In the genomic region with DNA sequence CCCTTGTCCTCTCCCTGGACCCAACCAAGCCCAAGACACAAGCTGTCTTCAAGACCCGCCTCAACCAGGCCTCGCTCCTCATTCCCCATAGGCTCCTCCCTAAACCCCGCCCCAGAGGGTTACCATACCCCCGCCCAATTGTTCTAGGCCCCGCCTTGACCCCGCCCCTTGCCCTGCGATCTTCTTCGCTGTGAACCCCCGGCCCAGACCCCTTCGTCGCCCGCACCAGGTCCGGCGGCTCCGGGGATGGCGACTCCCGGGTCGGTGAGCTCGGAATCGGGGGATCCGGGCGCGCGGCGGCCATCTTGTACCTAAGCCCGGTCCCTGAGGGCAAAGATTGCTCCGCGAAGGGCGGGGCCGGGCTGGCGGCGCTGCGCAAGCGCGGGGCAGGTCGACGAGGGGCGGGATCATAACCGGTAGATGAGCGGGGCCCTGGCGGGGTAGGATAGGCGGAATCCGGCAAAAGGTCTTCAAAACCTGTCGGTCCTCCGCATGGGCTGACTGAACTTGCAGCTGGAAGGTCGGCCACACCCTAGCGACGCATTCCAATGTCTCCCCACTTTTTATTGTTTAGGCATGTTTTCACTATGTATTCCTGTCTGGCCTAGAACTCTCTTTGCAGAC, we compare ENCODE assay signal across 7 mouse cellular contexts. TPM values are rescaled to one million over a fixed set of nuclear protein-coding genes. Genes with fewer than 3 reads are reported as not detected.
DNase-seq lines count a peak whose midpoint lies in the region; ATAC-seq lines count a peak whose summit lies in the region.

A gene (minus strand): TSS at position 338 of the 624 bp plus-strand sequence.

- under 1% methylated on average over 48 of the region's 48 CpGs for WGBS in limb, embryonic 10.5 days
- under 1% methylated on average over 48 of the region's 48 CpGs for WGBS in midbrain, embryonic 13.5 days

- 0 out of 2 replicates have a peak, but pooled peaks cover 7% of the 10 kb centered on the region for H3K9me3 ChIP-seq in limb, embryonic 10.5 days (replicated peaks)
- no peaks in the 10 kb centered on the region for H3K9me3 ChIP-seq in midbrain, embryonic 13.5 days

- peaks cover 4% of the 10 kb centered on the region; the same call in 1 of the 2 replicates for H3K4me1 ChIP-seq in limb, embryonic 10.5 days
- H3K4me1 ChIP-seq in midbrain, embryonic 13.5 days (replicated peaks), result peaks cover 23% of the 10 kb centered on the region

- peak within 1 kb of the TSS; percentile 98 for H3K27ac ChIP-seq in limb, embryonic 10.5 days
- peak within 1 kb of the TSS; percentile 97 for H3K27ac ChIP-seq in midbrain, embryonic 13.5 days

- peak within 1 kb of the TSS; percentile 60 for H3K4me2 ChIP-seq in midbrain, embryonic 13.5 days (replicated peaks)

- H3K27me3 ChIP-seq in limb, embryonic 10.5 days (ENCODE audit: low read depth, poor library complexity, severe bottlenecking), result no peaks in the 10 kb centered on the region
- no peaks in the 10 kb centered on the region for H3K27me3 ChIP-seq in midbrain, embryonic 13.5 days

- peak; percentile 97 for ATAC-seq in midbrain, embryonic 13.5 days

- DNase-seq in adrenal gland, adult 8-10 months, result peak; percentile 91
- peak; percentile 96 for DNase-seq in embryo, embryonic 9.5 days (ENCODE audit: extremely low spot score)
- DNase-seq in gastrocnemius, postnatal 4 days (ENCODE audit: low spot score in 2 of 2), result peak; percentile 89 to 95
- peak; percentile 94 for DNase-seq in kidney, adult 11 months
- DNase-seq in limb, embryonic 10.5 days (ENCODE audit: low spot score), result peak; percentile 93
- peak; percentile 94 for DNase-seq in spleen, adult 12 weeks (ENCODE audit: low spot score)

- H3K4me3 ChIP-seq in limb, embryonic 10.5 days, result peak within 1 kb of the TSS; percentile 81
- peak within 1 kb of the TSS; percentile 64 for H3K4me3 ChIP-seq in midbrain, embryonic 13.5 days (replicated peaks)

- H3K9ac ChIP-seq in midbrain, embryonic 13.5 days (replicated peaks), result peak within 1 kb of the TSS; percentile 79

- H3K36me3 ChIP-seq in limb, embryonic 10.5 days, result peaks cover 40% of the 10 kb centered on the region
- peaks cover 36% of the 10 kb centered on the region for H3K36me3 ChIP-seq in midbrain, embryonic 13.5 days

RNA-seq across cellular contexts. Expression of the gene that starts here (rescaled TPM):
- 1 to 10 TPM; 4.3 to 7.8 (median 6.0) TPM for total RNA-seq in adrenal gland, adult 8-10 months (2022)
- 1 to 10 TPM; 5.8 to 6.6 TPM for total RNA-seq in gastrocnemius, postnatal 4 days (2021)
- polyA plus RNA-seq in limb, embryonic 10.5 days (2016; fragmentation: Nextera tagmentation; extraction: Ambion mirVana), result 2.5 and 4.0 TPM in 2 replicates
- polyA plus RNA-seq in midbrain, embryonic 13.5 days (2015; fragmentation: Nextera tagmentation; extraction: Ambion mirVana), result 10.5 and 11.2 TPM in 2 replicates

Comparison
In these comparisons a context has a peak if more than half of its experiments do, and no peak if none do; other contexts are left out.
1. Peak in every context shown above with its lines: DNase-seq, ATAC-seq, H3K4me3 ChIP-seq and H3K27ac ChIP-seq.